Mouse (Mus musculus): ENCODE measurements at regions not wholly inside any gene's neighbourhood (a gene's known extent, or its start where the extent isn't known, plus 50 kb on each side); places are given as distances from the start of the nearest gene placed in this dataset.

DNA sequence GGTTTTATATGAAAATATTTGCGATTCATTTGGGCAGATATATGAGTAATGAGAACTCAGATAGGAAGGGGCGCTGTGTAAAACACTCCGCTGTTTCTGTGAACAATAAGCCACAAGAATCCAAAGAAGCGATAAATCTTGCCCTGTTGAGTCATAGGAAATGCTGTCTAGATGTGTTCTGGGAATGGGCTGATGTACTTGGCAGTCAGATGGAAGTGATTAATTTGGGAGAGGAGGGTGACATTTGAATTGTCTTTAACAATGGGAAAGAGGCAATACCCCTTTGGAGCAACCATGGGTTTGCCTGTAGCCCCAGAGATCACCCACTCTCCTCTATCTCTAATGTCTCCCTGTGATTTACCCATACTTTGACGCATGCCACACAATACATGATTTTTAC is 160.4 kb downstream of the Dusp6 start:
- no peak for TF ChIP-seq POLR2A (IDR thresholded peaks at IDR 0.05; ENCODE audit: control insufficient read depth, low read depth, low read length)
- no peak for TF ChIP-seq CTCF (IDR thresholded peaks at IDR 0.05; ENCODE audit: control insufficient read depth, insufficient read depth, insufficient replicate concordance, low read depth, low read length)
